Mouse (Mus musculus): Measurements from ENCODE around the gene Gli2.
A peak's percentile ranks its signal among the peaks of the same experiment; 100 is the strongest.

The Gli2 gene

DNA sequence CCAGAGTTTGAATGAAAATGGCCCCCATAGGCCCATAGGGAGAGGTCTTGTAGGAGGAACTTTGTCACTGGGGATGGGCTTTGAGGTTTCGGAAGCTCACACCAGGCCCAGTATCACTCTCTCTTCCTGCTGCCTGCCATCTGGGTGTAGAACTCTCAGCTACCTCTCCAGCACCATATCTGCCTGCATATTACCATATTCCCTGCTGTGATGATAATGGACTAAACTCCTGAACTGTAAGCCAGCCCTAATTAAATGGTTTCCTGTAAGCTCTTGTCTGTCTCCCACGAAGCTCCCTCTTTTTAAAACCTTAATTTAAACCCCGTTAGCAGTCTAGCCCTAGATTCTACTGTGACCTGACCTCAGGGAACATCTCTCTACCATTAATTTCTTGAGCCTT, 149.0 kb downstream of the Gli2 start:
- DNase-seq (ENCODE audit: low read depth, low spot score) = peak; percentile 60

GRCm38 (mm10) chr1:118903742-118904141, 149.7 kb downstream of the Gli2 start:
- no peak for DNase-seq (ENCODE audit: low read depth, low spot score)

GRCm38 (mm10) chr1:118901868-118902586, 151.4 kb downstream of the Gli2 start:
- DNase-seq (ENCODE audit: low read depth, low spot score) = no peak

DNA sequence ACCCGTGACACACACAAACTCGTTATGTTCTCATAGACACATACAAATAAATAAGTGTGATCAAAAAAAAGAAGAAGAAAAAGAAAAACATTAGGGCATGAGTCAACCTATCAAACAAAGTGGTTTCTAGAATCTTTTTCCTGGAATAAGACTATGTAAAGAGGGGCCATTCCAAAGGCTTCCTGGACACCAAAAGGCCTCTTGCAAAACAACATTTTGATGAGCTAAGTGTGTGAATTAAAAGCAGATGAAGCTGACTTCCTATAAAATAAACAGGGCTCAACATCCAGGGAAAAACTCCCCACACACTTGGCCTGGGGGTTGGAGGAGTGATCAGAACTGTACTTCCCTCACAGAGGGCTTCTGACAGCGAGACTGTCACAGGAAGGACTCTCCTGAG, 155.1 kb downstream of the Gli2 start:
- DNase-seq (ENCODE audit: low read depth, low spot score) = no peak

DNA sequence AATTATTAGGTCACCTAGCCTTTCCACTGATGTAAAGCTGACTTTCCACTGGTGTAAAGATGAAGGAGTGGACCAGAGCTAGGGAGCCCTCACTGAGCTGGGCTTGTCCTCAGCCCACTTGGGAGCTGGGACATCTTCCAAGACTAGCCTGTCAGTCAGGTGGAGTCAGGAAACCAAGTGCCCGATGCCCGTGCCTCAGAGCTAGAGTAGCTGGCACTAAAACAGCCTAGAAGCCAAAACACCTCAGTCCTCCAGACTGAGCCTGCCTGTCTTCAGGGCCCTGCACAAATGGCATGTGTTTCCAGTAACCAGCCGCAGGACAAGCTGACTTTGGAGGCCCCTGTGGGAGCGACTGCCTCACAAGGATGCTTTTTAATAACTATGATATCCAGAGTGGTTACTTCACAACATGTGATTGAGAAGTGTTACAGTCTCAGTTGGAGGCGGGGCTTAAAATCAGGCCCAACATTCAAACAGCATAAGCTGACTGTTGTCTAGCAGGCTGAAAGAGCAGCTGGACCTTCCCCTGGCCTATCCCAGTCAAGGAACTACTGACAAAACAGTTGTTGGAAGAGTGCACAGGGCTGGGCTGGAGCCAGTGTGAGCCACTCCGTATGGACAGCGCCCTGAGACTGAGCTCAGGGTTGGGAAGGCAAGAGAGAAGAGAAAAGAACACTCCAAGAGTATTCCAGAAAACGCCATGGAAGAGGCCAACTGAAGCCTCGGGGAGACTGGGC, 158.2 kb downstream of the Gli2 start:
- DNase-seq (ENCODE audit: low read depth, low spot score) = no peak

GRCm38 (mm10) chr1:118891395-118891794, 162.0 kb downstream of the Gli2 start:
- no peak for DNase-seq (ENCODE audit: low read depth, low spot score)

- DNase-seq (ENCODE audit: low read depth, low spot score) = no peak
Observed at GRCm38 (mm10) chr1:118890125-118890875, 163.1 kb downstream of the Gli2 start.

DNA sequence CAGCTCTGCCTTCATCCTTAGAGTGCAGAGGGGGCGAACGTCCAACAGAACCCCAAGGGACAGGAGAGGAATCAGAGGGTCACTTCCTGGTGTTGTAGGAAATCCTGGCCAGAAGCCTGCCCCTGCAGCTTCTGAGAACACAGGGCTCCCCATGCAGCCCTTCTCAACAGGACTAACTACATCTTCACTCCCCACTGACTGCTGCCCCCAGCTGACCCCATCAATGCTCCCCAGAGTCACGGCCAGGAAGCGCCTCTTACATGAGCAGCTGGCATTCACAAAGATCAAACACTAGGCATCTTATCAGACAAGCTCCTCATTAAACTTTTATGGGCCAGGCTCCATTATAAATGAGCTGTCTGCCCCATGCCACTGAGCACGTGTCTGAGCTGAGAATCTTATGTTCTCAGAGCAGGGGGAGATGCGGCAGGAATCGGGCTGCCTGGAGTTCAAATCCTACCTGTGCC, 172.6 kb downstream of the Gli2 start:
- no peak for DNase-seq (ENCODE audit: low read depth, low spot score)

DNA sequence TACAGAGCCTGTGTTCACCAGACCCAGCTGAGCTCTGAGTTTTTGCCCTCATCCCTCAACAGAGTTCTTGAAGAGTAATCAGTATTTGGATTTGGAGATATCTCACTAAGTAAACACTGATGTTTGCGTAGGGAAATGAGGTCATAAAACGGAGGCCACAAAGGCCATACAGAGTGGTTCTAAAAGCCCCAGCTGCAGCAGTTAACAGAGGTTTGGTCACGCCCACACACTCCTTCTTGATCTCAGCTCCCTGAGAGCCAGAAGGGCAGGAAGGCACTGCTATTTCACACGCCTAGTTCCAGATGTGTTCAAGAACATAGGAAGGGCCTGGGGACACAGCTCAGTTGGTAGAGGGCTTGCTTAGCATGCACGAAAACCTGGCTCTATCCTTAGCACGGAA, 175.1 kb downstream of the Gli2 start:
- DNase-seq (ENCODE audit: low read depth, low spot score) = peak; percentile 25

DNA sequence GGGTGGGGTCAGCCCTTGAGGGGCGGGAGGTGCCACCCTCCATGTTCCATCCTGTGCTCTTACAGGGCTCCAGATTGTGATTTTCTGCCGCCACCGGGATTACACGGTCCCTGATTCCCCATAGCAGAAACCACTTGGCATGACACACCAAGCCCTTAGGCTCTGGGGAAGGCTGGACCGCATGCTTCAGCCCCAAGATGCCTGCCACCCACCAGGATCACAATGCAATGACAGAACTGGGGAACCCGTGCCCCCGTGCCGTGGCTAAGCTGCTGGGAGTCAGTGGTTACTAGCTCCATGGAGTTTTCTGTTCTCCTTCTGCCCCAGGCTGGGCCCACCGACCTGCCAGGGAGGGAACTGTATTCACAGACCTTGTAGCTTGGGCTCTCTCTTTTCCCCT, 178.2 kb downstream of the Gli2 start:
- no peak for DNase-seq (ENCODE audit: low read depth, low spot score)

DNA sequence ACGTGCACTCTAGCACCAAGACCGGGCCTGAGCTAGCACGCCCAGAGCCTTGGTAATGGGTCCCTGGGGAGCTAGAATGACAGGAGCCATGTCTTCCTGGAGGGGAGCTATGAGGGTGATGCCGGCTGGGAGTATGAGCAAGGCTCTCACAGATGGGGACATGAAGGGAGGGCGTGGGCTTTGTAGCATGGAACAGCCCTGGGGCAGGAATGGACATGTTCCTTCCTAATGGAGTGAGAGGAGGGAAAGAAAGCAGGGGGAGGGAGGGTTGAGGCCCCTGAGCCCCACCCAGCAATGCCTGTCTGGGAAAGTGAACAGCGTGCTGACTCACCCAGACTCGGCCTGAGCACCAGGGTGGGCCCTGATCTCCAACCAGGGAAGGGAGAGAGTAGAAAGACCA, 179.9 kb downstream of the Gli2 start:
- peak; percentile 85 for DNase-seq (ENCODE audit: low read depth, low spot score)

GRCm38 (mm10) chr1:118864735-118865134, 188.7 kb downstream of the Gli2 start:
- no peak for DNase-seq (ENCODE audit: low read depth, low spot score)

DNA sequence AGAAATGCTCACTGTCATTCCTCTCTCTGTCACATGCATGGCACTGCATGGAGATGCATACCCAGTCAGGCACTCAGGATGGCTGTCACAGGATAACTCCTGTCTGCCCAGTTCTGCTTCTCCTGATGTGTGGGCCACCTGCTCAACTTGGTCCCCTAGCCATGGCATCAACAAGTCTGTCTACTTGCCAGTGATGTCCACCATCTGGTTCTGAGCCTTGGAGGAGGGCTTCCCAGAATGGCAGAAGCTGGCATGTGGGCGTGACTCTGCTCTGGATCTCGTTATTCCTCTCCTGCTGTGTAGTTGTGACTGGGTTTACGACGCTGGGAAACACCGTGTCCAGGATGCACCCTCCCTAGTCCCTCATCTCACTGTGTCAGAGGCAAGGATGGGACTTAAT, 189.4 kb downstream of the Gli2 start:
- DNase-seq (ENCODE audit: low read depth, low spot score) = no peak

DNA sequence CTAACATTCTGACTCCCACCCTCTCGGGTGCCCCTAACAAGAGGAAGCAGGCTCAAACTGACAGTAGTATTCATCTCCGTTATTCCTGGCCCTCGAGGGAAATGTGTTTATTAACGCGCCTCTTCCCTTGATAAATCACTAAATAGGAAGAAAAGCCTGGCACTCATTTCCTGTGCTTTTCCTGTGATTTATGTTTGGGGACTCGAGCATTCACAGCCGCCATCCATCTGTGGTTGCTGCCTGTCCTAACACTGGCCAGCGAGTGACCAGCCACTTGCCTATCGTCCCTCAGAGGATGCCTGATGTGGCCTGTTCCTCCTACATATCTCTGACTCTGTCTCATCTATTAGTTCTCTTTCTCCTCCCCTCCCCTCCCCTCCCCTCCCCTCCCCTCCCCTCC, 195.3 kb downstream of the Gli2 start:
- DNase-seq (ENCODE audit: low read depth, low spot score) = no peak

GRCm38 (mm10) chr1:118830658-118831057, 222.8 kb downstream of the Gli2 start:
- no peak for DNase-seq (ENCODE audit: low read depth, low spot score)

DNA sequence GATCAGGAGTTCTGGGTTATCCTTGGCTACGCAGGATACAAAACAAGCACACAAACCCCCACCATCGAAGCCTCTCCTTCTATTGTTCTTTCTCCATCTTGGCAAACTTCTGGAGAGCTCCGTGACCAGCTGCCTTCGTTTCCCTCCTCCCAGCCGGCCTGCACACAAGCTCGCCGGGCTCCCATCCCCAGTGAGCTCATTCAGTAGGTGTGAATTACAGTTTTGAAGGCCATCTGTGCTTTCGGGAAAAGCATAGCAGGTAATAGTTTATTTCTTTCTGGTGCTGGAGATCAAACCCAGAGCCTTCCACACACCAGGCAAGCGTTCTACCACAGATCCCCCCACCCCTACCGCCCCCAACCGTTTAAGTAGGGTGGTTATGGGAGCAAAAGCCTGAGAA, 226.8 kb downstream of the Gli2 start:
- no peak for DNase-seq (ENCODE audit: low read depth, low spot score)

GRCm38 (mm10) chr1:118825467-118826219, 227.8 kb downstream of the Gli2 start:
- peak; percentile 35 for DNase-seq (ENCODE audit: low read depth, low spot score)

- DNase-seq (ENCODE audit: low read depth, low spot score) = no peak
Observed at GRCm38 (mm10) chr1:118825035-118825434, 228.4 kb downstream of the Gli2 start.

- peak; percentile 75 for DNase-seq (ENCODE audit: low read depth, low spot score)
Observed at GRCm38 (mm10) chr1:118822258-118822657, 231.2 kb downstream of the Gli2 start.

- DNase-seq (ENCODE audit: low read depth, low spot score) = no peak
Observed at GRCm38 (mm10) chr1:118815015-118815414, 238.4 kb downstream of the Gli2 start.

GRCm38 (mm10) chr1:118810336-118810735, 243.1 kb downstream of the Gli2 start:
- no peak for DNase-seq (ENCODE audit: low read depth, low spot score)

GRCm38 (mm10) chr1:118806727-118807126, 246.7 kb downstream of the Gli2 start:
- no peak for DNase-seq (ENCODE audit: low read depth, low spot score)
